Mouse (Mus musculus): ENCODE data around the gene 1500015O10Rik.

1500015O10Rik gene

DNA sequence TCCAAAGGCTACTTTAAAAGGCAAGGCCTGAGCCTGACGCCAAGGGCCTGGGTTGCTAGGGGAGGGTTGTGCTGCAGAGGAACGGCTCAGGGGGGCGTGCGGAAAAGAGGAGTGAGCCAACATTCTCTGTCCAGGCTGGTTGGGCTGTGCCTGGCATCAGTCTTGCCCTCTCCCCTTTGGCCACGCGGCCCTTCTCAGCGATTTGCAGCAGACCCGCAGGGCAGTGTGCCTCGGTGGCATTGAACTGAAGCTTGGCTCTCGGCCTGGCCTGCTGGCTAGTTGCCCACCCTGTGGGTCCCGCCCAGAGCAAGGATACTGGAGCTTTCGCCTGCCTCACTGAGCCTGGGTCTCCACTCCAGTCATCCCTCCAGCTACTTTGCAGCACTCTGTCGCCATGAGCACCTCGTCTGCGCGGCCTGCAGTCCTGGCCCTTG lies at the start of gene 1500015O10Rik:
Gene 1500015O10Rik, plus strand, starts transcription at position 112 of the 434 bp plus-strand sequence.
- no peak for DNase-seq (ENCODE audit: low read depth, low spot score)

DNA sequence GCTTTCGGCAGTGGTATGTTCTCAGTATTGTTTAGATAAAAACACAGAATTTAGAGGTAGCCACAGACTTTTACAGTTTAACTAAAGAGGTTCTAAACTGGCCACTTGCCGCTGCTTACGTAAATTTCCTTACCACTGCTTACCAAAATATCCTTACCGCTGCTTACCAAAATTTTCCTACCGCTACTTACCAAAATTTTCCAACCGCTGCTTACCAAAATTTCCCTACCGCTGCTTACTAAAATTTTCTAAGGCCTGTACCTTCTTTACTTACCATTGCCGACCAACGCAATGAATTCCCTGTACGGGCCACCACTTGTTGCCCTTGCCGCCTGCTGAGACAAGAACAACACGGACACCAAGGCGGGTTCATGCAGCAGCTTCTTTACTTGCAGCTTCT lies 40.4 kb upstream of the 1500015O10Rik start:
- DNase-seq (ENCODE audit: low read depth, low spot score) = no peak

DNA sequence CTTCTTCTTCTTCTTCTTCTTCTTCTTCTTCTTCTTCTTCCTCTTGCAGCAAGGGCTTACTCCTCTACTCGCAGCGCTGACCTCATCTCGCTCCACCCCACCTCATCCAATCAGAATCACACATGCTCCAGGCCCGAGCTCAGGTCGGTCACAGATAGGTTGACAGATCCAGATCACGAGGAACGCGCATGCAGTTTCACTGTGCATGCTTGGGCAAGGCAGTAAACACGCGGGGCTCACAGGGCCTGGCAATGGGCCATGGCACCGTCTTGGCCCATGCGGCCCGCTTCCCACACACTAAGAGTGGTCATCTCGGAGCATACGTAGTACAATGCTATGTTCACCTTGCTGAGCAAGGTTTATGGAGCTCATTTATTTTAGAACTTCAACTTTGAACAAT lies 39.9 kb upstream of the 1500015O10Rik start:
- no peak for DNase-seq (ENCODE audit: low read depth, low spot score)

DNA sequence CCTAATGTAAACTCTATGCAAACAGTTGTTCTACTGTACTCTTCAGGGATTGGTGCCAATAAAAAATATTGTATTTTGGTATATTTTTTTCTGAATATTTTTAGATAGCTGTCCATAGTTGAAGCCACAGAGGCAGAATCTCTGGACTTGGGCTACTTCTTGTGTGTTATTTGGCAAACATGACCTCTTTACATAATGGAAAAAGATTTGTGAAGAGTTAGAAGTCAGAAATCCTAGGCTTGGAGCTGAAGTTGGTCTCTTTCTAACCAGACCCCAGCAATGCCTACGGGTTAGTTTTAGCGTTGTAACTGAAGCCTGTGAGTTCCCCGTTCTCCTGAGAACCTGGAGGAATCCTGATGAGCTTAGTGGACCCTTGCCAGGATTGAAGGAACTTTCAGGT lies 36.3 kb upstream of the 1500015O10Rik start:
- no peak for DNase-seq (ENCODE audit: low read depth, low spot score)

DNA sequence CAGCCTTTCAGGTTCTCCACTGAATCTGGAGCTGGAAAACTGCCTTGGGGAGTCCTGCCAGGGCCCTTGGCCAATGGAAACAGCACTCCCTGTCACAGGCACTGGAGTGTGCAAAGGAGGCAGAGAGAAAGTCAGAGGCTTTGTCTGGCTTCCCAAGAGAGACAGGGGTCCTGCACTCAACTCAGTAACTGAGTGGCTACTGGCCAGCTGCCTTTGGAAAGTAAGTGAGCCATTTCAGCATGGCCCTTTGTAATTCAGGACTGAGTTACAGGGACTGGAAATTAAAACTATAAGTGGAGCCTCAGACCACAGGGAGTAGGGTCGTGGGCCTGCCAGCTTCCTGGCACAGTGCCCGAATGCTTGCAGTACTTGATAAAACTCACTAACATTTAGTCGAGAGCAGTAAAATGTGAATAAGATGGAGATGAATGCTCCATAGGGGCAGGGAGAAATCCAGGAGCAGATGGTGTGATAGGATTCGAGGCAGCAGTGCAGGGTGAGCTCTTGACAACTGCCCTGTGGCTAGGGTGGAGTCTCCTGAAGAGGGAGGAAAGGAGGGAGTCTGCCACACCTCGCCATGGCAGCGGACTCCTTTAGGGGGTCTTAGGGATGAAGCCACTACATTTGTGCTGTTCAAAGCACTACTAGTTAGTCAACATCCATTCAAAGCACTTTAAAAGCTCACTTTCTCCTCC lies 35.4 kb upstream of the 1500015O10Rik start:
- DNase-seq (ENCODE audit: low read depth, low spot score) = peak; percentile 16

DNA sequence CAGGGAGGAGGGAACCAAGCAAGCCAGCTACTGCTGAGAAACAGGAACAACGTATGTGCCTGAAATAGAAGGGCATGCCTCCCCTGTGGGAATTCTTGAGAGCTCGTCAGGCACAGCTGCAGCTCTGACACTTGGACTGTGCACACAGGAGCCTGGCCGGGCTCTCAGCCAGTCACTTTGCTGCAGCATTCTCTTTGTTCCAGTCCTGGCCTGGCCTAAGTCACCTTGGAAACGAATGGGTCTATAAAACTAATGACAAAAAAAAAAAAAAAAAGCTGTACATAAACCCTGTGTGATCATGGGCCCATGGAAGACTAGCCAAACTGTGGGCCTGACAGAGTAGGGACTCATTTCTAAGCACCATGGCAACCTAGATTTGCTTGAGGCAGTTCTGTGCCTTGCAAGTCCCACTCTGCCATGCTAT lies 31.8 kb upstream of the 1500015O10Rik start:
- DNase-seq (ENCODE audit: low read depth, low spot score) = peak; percentile 59

DNA sequence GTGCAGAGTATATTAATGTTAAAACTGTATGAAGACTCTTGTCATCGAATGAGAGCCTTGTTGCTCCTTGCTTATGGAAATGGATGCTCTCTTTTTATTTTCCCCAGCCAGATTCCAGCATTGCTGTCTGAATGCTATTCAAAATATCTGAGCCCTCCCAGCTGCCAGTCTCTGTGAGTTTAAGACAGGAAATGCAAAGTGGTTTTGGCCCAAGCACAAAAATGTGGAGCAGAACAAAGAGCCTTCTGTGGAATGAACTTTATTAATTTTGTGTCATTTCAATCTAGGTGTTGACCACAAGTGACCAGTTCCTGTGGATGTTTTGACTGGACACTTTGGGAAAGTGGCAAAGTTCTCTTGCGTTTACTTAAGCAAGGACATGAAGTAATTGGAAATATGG lies 15.6 kb upstream of the 1500015O10Rik start:
- no peak for DNase-seq (ENCODE audit: low read depth, low spot score)

DNA sequence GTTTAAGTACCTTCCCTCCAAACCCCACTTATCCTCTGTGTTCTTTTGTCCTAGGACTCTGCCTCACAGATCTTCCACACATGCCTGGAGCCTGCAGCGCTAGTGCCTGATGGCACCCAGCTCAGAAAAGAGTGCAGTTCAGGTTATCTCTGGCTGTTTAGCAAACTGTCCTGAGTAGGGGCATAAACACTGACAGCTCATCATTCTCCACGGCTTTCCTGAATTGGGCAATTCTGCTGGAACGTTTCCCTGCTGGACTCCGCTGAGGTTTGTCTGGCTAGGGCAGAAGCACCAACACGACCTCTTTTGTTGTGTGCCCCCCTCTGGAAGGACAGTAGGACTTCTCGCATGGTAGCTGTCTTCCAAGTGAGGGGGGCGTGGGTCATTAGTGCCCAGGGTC lies 12.4 kb upstream of the 1500015O10Rik start:
- DNase-seq (ENCODE audit: low read depth, low spot score) = no peak

DNA sequence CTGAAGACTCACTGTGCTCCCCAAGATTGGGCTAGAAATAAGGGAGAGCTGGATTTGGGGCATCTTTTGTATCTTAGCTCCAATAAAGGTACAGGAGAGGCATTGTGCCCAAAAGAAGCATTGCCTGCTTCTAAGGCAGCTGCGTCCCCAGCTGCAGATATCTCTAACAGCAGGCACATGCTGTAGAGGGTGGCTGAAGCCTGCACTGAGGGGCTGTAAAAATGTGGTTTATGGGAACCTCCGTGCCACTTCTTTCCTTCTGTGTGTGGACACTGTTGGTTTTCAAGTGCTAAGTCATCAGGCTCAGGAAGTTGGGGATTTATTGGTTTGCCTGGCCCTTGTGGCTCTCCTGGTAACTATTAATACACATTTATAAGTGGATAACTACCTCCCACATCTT lies 11.6 kb upstream of the 1500015O10Rik start:
- DNase-seq (ENCODE audit: low read depth, low spot score) = no peak

DNA sequence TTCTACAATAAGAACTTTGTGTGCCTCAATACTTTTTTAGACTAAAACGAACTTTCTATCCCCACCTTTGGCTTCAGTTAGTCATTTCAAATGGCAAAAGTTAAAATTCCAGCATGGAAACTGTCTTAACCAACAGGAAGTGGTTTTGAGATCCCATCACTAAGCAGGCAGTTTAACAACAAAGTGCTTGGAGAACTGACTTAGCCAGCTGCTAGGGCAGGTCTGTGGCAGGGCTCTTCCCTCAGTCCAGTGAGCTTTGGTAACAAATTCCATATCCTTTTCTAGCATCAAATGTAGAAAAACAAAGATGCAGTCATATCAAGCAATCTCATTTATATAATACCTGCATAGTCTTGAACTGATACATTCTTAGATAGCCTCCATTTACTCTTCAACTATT lies 7.9 kb upstream of the 1500015O10Rik start:
- DNase-seq (ENCODE audit: low read depth, low spot score) = no peak

DNA sequence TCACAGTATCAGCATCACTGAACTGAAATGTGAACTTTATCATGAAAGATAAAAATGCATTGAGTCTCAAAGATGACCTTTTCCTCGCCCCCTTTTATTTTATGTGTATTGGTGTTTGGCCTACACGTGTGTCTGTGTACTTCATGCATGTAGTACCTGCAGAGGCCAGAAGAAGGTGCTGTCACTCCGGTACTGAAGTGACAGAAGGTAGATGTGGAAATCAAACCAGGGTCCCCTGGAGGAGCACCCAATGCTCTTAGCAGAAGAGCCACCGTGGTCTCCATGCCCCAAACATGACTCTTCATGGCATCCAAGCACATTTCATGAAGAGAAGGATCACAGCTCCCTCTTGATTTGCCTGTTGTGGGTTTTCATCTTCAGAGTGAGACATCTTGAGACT lies 1.7 kb downstream of the 1500015O10Rik start:
- DNase-seq (ENCODE audit: low read depth, low spot score) = no peak

DNA sequence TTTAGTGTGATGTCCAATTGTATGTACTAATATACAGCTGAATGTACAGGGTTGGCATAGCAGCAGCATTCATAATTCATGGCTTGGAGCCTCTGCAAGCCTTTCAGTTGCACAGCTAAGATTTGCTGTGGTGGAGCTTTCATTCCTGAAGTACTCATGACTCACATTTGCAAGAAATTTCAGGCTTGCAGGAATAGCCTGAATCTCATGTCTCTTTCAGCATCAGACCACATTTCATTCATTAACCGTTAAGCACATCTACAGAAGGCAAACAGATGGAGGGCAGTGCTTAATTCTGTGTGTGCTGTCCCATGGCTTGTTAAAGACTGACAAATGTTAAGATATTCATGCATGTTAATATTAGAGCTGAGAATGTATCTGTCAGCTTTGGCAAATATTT lies 2.3 kb downstream of the 1500015O10Rik start:
- no peak for DNase-seq (ENCODE audit: low read depth, low spot score)

DNA sequence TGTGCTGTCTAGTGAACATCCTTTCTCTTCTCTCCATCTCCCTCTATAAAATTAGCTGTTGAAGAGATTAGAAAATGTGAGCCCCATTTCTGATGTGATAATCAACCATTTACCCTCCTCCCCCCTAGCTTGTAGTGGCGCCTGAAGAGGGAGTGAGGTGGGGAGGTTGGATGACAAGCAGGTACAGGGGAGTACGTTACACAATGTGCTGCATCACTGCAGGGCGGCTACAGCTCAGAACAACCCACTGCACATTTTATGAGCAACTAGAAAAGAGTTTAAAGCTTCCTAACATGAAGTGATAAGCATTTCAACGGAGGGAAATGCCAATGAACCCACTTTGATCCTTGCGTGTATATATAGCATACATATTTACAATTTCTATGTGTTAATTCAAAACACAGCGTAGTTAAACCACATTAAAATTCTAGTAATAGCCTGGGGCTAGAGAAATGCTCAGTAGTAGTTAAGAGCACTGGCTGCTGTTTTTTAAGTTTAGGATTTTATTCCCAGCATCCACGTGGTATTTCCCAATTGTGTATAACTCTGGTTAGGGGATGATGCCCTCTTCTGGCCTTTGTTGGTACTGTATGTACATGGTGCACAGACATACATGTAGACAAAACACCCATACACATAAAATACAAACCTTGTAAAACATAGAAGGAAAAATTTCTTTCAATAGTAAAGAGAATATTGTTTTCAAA lies 7.6 kb downstream of the 1500015O10Rik start:
- DNase-seq (ENCODE audit: low read depth, low spot score) = peak; percentile 68

DNA sequence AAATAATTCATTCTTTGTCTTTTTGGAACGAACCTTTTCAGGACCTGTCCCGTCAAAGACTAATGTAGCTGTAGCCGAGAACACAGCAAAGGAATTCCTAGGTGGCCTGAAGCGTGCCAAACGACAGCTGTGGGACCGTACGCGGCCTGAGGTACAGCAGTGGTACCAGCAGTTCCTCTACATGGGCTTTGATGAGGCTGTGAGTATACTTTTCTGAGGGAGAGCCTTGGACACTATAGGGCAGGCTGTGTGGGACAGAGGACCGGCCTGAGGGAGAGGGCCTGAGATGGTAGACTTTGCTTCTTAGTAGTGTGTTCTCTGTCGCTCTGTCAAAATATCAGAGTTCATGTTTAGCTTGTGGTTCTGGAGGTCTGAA lies 8.1 kb downstream of the 1500015O10Rik start:
- no peak for DNase-seq (ENCODE audit: low read depth, low spot score)

DNA sequence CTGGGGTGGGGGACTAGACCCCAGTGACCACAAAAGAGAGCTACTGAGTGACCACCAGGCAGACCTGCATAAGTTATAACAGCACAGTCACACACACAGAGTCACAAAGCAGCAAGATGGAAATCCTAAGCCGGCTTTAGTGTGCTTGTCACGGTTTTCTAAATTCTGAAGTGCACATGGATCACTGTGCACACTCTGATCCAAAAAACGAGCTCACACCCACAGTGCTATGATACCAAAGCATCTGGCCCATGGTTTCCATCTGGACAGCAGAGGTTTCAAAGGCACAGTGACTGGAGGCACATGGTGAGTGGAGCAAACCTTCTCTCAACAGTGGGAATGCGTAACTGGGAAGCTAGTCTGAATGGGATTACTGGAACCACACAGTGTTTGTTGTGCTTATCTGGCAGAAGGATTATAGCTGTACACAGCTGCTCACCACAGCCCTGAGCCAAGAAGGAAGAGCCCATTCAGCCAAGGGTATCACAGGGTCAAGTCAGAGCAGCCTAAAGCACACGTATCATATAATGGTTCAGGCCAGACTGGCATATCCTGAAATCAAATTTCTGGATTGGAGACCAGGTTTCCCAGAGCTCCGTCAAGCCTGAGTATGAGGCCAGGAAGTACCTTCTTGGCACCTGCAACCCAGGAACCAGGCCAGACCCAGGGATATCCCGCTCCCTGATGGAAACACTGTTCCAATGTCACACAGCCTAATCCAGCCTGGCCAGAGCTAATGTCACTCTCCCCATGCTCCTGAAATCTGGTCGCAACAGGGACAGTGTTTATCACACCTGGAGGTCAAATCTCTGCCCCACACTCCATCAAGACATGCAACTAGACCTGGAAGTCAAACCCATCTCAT lies 24.3 kb downstream of the 1500015O10Rik start:
- no peak for DNase-seq (ENCODE audit: low read depth, low spot score)

DNA sequence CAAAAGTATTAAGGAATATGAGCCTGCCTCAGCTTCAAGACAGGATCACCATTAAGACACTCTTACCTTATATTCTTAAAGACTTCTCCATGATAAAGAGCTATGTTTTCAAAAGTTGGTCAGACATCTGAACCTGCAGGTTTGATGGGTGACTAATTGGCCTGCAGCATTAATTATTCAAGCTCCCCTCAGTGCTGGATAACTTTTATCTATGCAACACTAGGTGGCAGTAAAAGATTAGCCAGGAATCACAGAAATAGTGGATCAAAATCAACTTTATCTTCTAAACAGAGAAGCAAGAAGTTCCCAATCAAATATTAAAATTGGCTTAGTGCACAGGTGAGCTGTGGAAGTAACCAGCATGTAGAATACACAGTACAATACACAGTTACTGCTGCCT lies 29.7 kb downstream of the 1500015O10Rik start:
- no peak for DNase-seq (ENCODE audit: low read depth, low spot score)

DNA sequence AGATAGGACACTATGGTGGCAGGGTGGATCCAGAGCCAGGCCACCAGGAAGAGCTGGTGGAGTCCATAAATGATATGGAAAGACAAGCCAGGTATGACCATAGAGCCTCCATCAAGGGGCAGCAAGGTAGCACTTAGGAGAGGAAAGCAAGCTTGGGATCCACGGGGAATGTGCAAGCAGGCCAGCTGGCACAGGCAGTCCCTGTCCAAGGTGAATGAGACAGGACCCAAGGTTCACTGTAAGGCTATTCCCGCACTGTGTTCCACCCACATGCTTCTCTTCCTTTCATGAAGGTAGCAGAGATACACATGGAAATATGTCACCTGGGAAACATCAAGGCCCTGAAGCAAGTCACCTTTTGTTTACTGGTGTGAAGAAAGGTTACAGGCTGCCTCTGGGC lies 34.1 kb downstream of the 1500015O10Rik start:
- DNase-seq (ENCODE audit: low read depth, low spot score) = no peak

DNA sequence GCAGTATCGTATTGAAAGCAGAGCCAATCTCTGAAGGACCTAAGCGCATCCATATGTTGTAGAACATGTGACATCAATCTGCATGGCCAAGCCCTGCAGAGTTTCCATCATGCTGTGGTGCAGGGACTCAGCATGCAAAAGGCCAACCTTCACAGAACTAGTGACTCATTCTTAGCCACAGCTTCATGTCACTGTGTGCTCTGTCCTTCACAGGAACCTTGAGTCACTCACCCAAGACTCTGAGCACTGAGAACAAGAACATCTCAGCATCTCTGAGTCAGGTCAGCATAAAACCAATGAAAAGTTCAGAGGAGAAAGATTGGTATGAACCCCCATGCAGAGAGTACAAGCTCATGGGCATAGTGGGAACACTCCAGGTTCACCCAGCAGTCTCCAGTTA lies 35.9 kb downstream of the 1500015O10Rik start:
- no peak for DNase-seq (ENCODE audit: low read depth, low spot score)

DNA sequence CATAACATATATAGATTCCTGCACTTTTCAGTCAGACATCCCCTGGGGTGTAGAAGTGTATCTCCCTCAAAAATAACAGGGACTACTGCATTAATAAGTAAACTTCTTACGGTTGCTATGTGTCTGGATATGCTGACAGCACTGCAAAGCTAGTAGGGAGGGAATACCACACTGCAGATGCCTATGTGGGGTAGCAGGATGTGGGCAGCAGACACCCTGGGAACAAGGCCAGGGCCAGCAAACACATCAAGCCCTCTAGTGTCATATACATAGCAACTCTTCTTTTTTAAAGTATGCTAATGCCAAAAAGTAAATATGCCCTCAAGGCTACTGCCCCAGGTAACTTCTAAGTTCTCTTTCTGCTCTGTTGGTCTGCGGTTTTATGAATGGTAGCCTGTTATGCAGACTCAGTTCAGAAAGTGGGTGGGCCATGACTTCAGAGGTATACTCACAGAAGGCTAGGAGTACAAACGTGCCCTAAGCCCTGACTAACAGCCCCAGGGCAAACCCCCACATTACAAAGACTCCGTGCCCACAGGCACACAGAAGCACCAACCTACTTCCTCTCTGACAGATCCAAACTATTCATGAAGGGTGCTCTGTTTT lies 38.1 kb downstream of the 1500015O10Rik start:
- no peak for DNase-seq (ENCODE audit: low read depth, low spot score)

DNA sequence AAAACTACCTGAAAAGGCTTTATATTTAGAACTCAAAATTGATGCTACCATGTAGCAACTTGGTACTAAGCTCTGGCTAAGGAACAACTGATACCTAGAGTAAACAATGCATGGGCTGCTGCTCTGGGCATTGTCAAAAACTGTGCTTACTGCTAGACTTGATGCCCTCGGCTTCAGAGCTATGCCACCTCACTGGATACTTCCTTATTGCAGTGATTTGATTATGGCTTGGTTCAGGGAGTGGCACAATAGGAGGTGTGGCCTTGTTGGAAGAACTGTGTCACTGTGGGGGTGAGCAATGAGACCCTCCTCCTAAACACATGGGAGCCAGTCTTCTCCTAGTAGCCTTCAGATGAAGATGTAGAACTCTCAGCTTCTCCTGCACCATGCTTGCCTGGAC lies 38.9 kb downstream of the 1500015O10Rik start:
- no peak for DNase-seq (ENCODE audit: low read depth, low spot score)

DNA sequence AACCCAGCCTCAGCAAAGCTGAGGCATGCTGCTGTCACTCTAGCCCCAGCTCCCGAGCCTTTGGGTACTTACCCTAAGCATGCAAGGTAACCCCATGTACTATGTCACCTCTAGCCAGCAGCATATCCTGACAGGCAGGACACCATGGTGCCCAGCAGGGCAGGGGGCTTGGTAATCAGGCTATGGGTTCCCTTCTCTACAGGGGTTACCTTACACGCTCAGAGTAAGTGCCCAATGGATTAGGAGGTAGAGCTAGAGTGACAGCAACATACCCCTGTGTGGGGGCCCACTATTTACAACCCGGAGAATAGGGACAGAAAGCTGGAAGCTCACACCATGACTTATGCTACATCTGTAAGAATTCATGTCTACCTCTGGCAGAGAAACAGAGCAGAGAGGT lies 39.6 kb downstream of the 1500015O10Rik start:
- DNase-seq (ENCODE audit: low read depth, low spot score) = no peak

DNA sequence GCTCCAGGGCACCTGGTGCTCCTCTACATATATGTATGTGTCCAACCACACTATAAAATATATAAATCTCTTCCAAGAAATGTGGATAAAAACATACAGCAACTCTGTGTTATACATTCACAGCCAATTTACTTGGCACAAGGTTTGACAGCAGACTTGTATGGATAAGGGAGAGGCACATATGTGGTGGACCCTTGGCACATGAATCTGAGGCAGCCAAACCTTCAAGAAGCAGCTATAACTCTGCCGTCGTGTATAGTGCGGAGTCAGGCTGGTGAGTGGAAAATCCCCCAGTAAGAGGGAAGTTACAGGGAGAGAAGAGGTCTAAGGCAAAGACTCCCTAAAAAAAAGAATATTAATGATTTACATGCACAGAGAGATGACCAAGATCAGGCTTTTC lies 42.3 kb downstream of the 1500015O10Rik start:
- DNase-seq (ENCODE audit: low read depth, low spot score) = no peak
